Mouse (Mus musculus): Measurements from ENCODE around the gene Rgsl1.

Rgsl1 gene

DNA sequence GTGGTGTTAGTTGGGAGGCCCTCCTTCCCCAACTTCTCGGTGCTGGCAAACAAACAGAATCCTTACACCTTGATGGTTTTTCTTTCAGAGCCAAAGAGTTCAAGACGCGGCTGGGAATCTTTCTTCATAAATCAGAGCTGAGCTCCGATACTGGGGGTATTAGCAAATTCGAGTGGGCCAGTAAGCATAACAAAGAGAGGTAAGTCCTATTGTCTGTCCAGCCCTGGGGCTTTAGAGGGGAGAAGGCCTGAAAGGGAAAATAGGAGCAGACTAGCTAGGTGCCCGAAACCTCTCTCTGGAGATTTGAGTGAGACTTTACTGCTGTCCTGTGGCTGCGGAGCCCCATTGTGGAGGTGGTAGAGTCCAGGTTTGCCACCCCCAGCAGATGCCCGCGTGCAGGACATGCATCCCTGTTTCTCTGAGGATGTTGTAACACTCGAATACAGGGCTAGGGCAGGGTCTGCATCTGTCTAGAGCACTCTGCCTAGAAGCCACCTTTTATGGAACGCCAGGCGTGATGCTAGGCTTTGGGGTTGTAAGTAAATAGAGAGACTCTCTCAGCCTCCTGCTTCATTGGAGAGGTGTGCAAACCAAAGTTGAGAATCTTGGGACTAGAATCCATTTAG, 103.1 kb downstream of the Rgsl1 start:
- no peak for DNase-seq (ENCODE audit: low spot score)

- DNase-seq (ENCODE audit: low spot score) = peak; percentile 85
Observed at GRCm38 (mm10) chr1:153740145-153740544, 103.8 kb downstream of the Rgsl1 start, which contains the start of gene Rgs16. Gene Rgs16, plus strand, starts transcription at chr1:153740349.

GRCm38 (mm10) chr1:153739437-153740015, 104.4 kb downstream of the Rgsl1 start:
- DNase-seq (ENCODE audit: low spot score) = no peak

- no peak for DNase-seq (ENCODE audit: low spot score)
Observed at GRCm38 (mm10) chr1:153737101-153738085, 106.5 kb downstream of the Rgsl1 start.

DNA sequence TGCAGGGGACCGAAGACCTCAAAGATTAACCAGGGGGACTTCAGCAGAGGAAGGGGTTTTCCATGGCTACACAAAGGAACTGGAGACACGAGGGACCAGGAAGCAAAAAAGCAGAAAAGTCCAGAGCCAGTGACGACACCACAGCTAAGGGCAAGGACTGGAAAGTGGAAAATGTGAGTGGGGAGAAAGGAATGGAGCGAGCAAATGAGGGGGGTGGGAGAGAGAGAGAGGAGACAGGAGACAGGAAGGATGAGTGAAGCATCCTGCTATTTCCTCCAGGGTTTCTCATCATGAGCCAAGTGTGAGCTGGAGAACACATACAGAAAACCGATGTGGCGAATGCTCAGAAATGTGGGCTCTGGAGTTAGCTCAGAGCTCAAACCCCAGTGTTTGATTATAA, 107.8 kb downstream of the Rgsl1 start:
- DNase-seq (ENCODE audit: low spot score) = no peak

GRCm38 (mm10) chr1:153734866-153735265, 109.1 kb downstream of the Rgsl1 start:
- no peak for DNase-seq (ENCODE audit: low spot score)

- DNase-seq (ENCODE audit: low spot score) = no peak
Observed at GRCm38 (mm10) chr1:153733181-153733580, 110.8 kb downstream of the Rgsl1 start.

DNA sequence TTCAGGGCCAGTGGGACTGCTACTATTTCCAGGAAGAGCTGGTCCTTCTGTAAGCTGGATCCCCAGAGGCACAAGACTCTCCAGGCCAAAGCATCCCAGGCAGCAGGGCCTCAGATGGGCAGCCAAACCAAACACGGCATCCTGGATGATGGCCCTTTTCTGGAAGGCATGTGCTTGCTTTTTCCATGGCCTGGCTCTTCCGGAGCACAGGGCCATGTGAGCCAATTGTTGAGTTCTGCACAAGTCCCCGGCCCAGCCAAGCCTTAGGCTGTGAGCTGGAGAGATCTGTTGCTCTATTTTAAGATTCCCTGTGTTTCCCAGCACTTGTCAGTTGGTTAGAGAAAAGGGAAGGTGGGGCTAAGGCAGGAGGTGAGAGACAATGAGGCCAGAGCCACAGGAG, 113.3 kb downstream of the Rgsl1 start:
- DNase-seq (ENCODE audit: low spot score) = no peak

GRCm38 (mm10) chr1:153729806-153730205, 114.1 kb downstream of the Rgsl1 start:
- DNase-seq (ENCODE audit: low spot score) = no peak
